Comparison of ENCODE assay signal across 18 mouse cellular contexts in the genomic region with DNA sequence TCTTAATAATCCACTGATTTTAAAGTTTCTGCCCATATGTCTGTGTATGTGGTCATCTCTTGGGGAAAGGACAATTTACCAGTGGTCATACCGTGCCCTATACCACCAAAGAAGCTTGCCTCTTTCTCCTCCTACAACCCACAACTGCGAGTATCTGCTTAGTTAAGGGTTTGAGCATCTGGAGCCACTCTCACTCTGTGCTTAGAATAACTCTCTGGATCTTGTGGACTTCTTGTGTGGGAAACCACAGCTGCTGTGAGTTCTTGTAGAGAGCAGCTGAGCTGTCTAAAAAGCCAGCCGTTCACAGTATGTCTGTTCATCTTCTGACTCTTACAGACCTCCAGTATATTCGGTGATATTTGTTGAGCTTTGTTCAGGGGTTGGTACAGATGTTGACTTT.
DNase-seq lines count a peak whose midpoint lies in the region; TF ChIP-seq lines count a peak whose summit lies in the region.
"Had no signal": no experiment of that assay in that cellular context is flagged by ENCODE, and none has a peak within 500 bp of the region (broad histone marks: within the 10 kb centered on the region; RNA-seq: fewer than 3 reads in every experiment).

No protein-coding gene starts in this region.

- peak overlapping the region; percentile 51; the same call in 1 of the 2 replicates for H3K27ac ChIP-seq in layer of hippocampus, adult 2 months
- no peak overlapping the region for H3K27ac ChIP-seq in gastrocnemius, adult 2 months
- H3K27ac ChIP-seq: hindbrain, embryonic 15.5 days; kidney, embryonic 15.5 days; midbrain, embryonic 15.5 days had no signal

- no peak for TF ChIP-seq CTCF in layer of hippocampus, adult 2 months (conservative IDR thresholded peaks at IDR 0.05)
- no peak for TF ChIP-seq CTCF in gastrocnemius, adult 2 months (IDR thresholded peaks at IDR 0.05)

- H3K4me3 ChIP-seq in layer of hippocampus, adult 2 months, result no peak overlapping the region
- H3K4me3 ChIP-seq in gastrocnemius, adult 2 months, result no peak overlapping the region
- H3K4me3 ChIP-seq: hindbrain, embryonic 15.5 days; kidney, embryonic 15.5 days; megakaryocyte, embryonic 14.5 days; midbrain, embryonic 15.5 days had no signal

- peak in 1 of 2 experiments; percentile 25 for DNase-seq in layer of hippocampus, adult 2 months (ENCODE audit: low spot score in 2 of 2)
- DNase-seq in layer of hippocampus, postnatal 25 days (ENCODE audit: extremely low spot score in 1 of 2, low spot score in 1 of 2), result no peak
- DNase-seq in frontal cortex, postnatal 14 days (ENCODE audit: low spot score in 2 of 2), result peak; percentile 20 to 23
- peak; percentile 50 to 52 for DNase-seq in left cerebral cortex, adult 9 months (ENCODE audit: low spot score in 2 of 2)
- peak; percentile 12 to 59 for DNase-seq in right cerebral cortex, postnatal 36 days (ENCODE audit: low spot score in 2 of 2)
- no peak for DNase-seq in gastrocnemius, postnatal 36 days
- DNase-seq in gastrocnemius, adult 2 months, result no peak
- DNase-seq: adrenal gland, adult 8-10 months; B cell, adult 2 months; cerebellum, adult 8-10 months; heart, postnatal 10 days; liver; liver, postnatal 0 days; lung, postnatal 14 days had no signal

- intact Hi-C loops in gastrocnemius, postnatal 36 days (cut with DNase I), result no loop called here
- intact Hi-C loops in gastrocnemius, adult 2 months (cut with DNase I), result no loop called here

Comparison
In these comparisons a context has a peak if more than half of its experiments do, and no peak if none do; other contexts are left out.
1. DNase-seq: peak in frontal cortex, postnatal 14 days (2 of 2), left cerebral cortex, adult 9 months (2 of 2) and right cerebral cortex, postnatal 36 days (2 of 2); none in layer of hippocampus, postnatal 25 days (0 of 2), gastrocnemius, postnatal 36 days (0 of 2) and gastrocnemius, adult 2 months (single experiment).